Mouse (Mus musculus) B cell, adult 2 months (primary cell): ENCODE results near the gene Mat1a.

Source experiments
- DNase-seq, 2 experiments: peaks; one replicate each; pipeline ENCODE4 v3.0.0; 2022

Gene Mat1a

GRCm38 (mm10) chr14:41146035-41146434 lies 41.2 kb downstream of the Mat1a start:
- DNase-seq: no peak

GRCm38 (mm10) chr14:41146922-41147321 lies 42.1 kb downstream of the Mat1a start:
- DNase-seq: no peak

- no peak for DNase-seq
Measured at GRCm38 (mm10) chr14:41147356-41147755, 42.5 kb downstream of the Mat1a start.

GRCm38 (mm10) chr14:41151220-41151898 lies 46.5 kb downstream of the Mat1a start, which contains the start of gene Mbl1:
TSS of gene Mbl1 (plus strand) at chr14:41151458.
- no peak for DNase-seq

- DNase-seq: no peak
Measured at GRCm38 (mm10) chr14:41160076-41160475, 55.2 kb downstream of the Mat1a start.

GRCm38 (mm10) chr14:41160743-41161142 lies 55.9 kb downstream of the Mat1a start:
- no peak for DNase-seq

GRCm38 (mm10) chr14:41162663-41163062 lies 57.8 kb downstream of the Mat1a start:
- no peak for DNase-seq

GRCm38 (mm10) chr14:41167278-41167677 lies 62.4 kb downstream of the Mat1a start:
- DNase-seq: no peak

GRCm38 (mm10) chr14:41168567-41168966 lies 63.7 kb downstream of the Mat1a start:
- DNase-seq: no peak

- DNase-seq: no peak
Measured at GRCm38 (mm10) chr14:41170514-41170913, 65.7 kb downstream of the Mat1a start.
